14 mouse cellular contexts compared by ENCODE assay signal in genomic region chr10:56852484-56852883, GRCm38 (mm10).
"Had no signal": no experiment of that assay in that cellular context is flagged by ENCODE, and none has a peak within 500 bp of the region (broad histone marks: within the 10 kb centered on the region; RNA-seq: fewer than 3 reads in every experiment).

No protein-coding gene starts in this region.

- DNase-seq: kidney, adult 8-10 months; kidney, postnatal 10 days; left cerebral cortex, postnatal 4 days; liver, embryonic 13.5 days; liver, postnatal 0 days; right cerebral cortex, adult 18-20 months; right cerebral cortex, postnatal 25 days; thymus, postnatal 36 days had no signal

- H3K27me3 ChIP-seq: limb, embryonic 15.5 days; liver, embryonic 13.5 days; lung, embryonic 15.5 days; midbrain, embryonic 15.5 days; neural tube, embryonic 15.5 days had no signal

- H3K4me3 ChIP-seq: limb, embryonic 15.5 days; liver, embryonic 13.5 days; lung, embryonic 15.5 days; midbrain, embryonic 15.5 days; neural tube, embryonic 15.5 days had no signal

- H3K4me2 ChIP-seq: limb, embryonic 15.5 days; liver, embryonic 13.5 days; lung, embryonic 15.5 days; midbrain, embryonic 11.5 days; midbrain, embryonic 15.5 days; neural tube, embryonic 15.5 days had no signal

- H3K9me3 ChIP-seq: limb, embryonic 15.5 days; liver, embryonic 13.5 days; lung, embryonic 15.5 days; midbrain, embryonic 15.5 days; neural tube, embryonic 15.5 days had no signal

- H3K9ac ChIP-seq: limb, embryonic 15.5 days; liver, embryonic 13.5 days; liver, postnatal 0 days; lung, embryonic 15.5 days; midbrain, embryonic 15.5 days; neural tube, embryonic 15.5 days had no signal

- H3K4me1 ChIP-seq: liver, embryonic 13.5 days; lung, embryonic 15.5 days; midbrain, embryonic 15.5 days; neural tube, embryonic 15.5 days had no signal

- ATAC-seq: intestine, embryonic 16.5 days; liver, postnatal 0 days; midbrain, embryonic 15.5 days had no signal

- H3K36me3 ChIP-seq: limb, embryonic 15.5 days; liver, embryonic 13.5 days; lung, embryonic 15.5 days; midbrain, embryonic 15.5 days; neural tube, embryonic 15.5 days had no signal

- H3K27ac ChIP-seq: limb, embryonic 15.5 days; liver, embryonic 13.5 days; lung, embryonic 15.5 days; midbrain, embryonic 15.5 days; neural tube, embryonic 15.5 days had no signal
